Mouse (Mus musculus): ENCODE data around the gene Tmem132e.

DNA sequence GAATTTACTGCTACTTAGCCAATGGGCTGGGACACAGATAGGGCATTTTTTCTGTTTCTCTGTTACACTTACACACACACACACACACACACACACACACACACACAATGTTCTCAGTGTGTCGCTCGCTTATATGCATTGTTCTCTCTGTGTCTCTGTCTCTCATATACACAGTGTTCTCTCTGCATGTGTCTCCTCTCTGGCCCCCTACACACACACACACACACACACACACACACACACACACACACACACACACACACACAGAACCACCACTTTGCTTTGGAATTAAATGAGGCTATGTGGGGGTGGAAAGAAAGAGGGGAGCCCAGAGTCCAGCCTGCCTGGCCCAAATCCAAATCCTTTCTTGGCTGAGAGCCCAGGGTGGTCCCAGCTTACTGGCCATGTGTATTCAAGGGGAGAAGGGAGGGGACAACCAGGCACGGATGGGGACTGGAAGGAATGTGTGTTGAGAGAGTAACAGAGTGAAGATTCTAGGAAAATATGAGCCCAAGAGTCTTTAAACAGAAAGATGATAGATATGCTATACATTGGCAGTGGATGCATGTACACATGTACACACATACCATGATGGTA is 8.0 kb upstream of the Tmem132e start:
- TF ChIP-seq CTCF (IDR thresholded peaks at IDR 0.05; ENCODE audit: low read depth, low read length) (no peak), GATA1 (IDR thresholded peaks at IDR 0.05; ENCODE audit: borderline replicate concordance, low read length) (no peak), TAL1 (conservative IDR thresholded peaks at IDR 0.05; ENCODE audit: low read depth, low read length) (no peak), POLR2AphosphoS5 (IDR thresholded peaks at IDR 0.05; ENCODE audit: insufficient replicate concordance, low read depth, low read length) (no peak), GATA2 (IDR thresholded peaks at IDR 0.05; ENCODE audit: borderline replicate concordance, low read depth, low read length) (no peak)
